Mouse (Mus musculus) heart, postnatal 0 days (tissue): ENCODE data around the gene Agxt2.

ENCODE experiments used
- CTCF ChIP-seq: IDR thresholded peaks from 2 replicates; pipeline ENCODE4 v1.5.1; 2016; ENCODE audit warnings: antibody characterized with exemption, control low read depth, low read depth
- EP300 ChIP-seq: IDR thresholded peaks from 2 replicates; pipeline ENCODE4 v1.6.1; 2016; ENCODE audit warnings: antibody characterized with exemption, low read depth

- TF ChIP-seq CTCF (no peak), EP300 (no peak)
Measured at GRCm38 (mm10) chr15:10421785-10422144, 63.4 kb downstream of the Agxt2 start.
